Mouse (Mus musculus) lung, embryonic 15.5 days (tissue): ENCODE measurements around the gene Zdhhc18. TPM values are rescaled to one million over a fixed set of nuclear protein-coding genes. Genes with fewer than 3 reads are reported as not detected.
A peak's percentile ranks its signal among the peaks of the same experiment; 100 is the strongest.

Experiments
- ATAC-seq: fragments of 200-750 bp; cut with Nextera tagmentation; 2 replicates; pipeline ENCODE4 v1.8.0; 2017; ENCODE audit warnings: moderate number of reproducible peaks, borderline replicate concordance; ENCODE audit not compliant: low FRiP score, low TSS enrichment; ENCODE audit errors: extremely low read depth
- H3K27ac ChIP-seq: fragments of 300-500 bp; sonication (generic); 2 replicates; pipeline ENCODE4 v1.5.1; 2015; ENCODE audit warnings: moderate library complexity, mild to moderate bottlenecking, inconsistent platforms
- H3K27me3 ChIP-seq: fragments of 300-500 bp; sonication (generic); 2 replicates; pipeline ENCODE4 v1.6.1; 2015; ENCODE audit warnings: inconsistent platforms
- H3K36me3 ChIP-seq: fragments of 300-500 bp; sonication (generic); 2 replicates; pipeline ENCODE4 v1.6.1; 2015; ENCODE audit warnings: inconsistent platforms
- H3K4me1 ChIP-seq: fragments of 300-500 bp; sonication (generic); 2 replicates; pipeline ENCODE4 v1.6.1; 2015; ENCODE audit warnings: inconsistent platforms
- H3K4me2 ChIP-seq: fragments of 300-500 bp; sonication (generic); 2 replicates; pipeline ENCODE4 v1.6.1; 2015; ENCODE audit warnings: inconsistent platforms, mild to moderate bottlenecking, moderate library complexity
- H3K4me3 ChIP-seq: fragments of 300-500 bp; sonication (generic); 2 replicates; pipeline ENCODE4 v1.5.1; 2015; ENCODE audit warnings: mild to moderate bottlenecking, inconsistent platforms
- H3K9ac ChIP-seq: fragments of 300-500 bp; sonication (generic); 2 replicates; pipeline ENCODE4 v1.6.1; 2015; ENCODE audit warnings: inconsistent platforms
- H3K9me3 ChIP-seq: fragments of 300-500 bp; sonication (generic); 2 replicates; pipeline ENCODE4 v1.6.1; 2016; ENCODE audit warnings: inconsistent platforms
- WGBS: fragments of 180-500 bp; shearing (Covaris S2); methylation state at CpG from one replicate; pipeline ENCODE4 v1.1.7; 2015; 5-methylcytosine and 5-hydroxymethylcytosine counted together
- polyA plus RNA-seq: library from polyadenylated mRNA; unstranded; fragments of >200 nt; fragmentation: Nextera tagmentation; extraction: Ambion mirVana; gene quantifications from 2 replicates; pipeline ENCODE4 v1.2.1, GENCODE M21; 2015

Gene Zdhhc18
- polyA plus RNA-seq, 1 experiment from 2014 or later: 6.2 TPM

GRCm38 (mm10) chr4:133627039-133627438 is 22.9 kb downstream of the Zdhhc18 start:
- peaks cover 29% of the 10 kb centered on the region for H3K4me1 ChIP-seq
- peaks cover 12% of the 10 kb centered on the region; the same call in 1 of the 2 replicates for H3K36me3 ChIP-seq
- no peak overlapping the region for H3K4me3 ChIP-seq
- H3K27ac ChIP-seq: peak overlapping the region; percentile 79
- H3K9ac ChIP-seq: no peak overlapping the region
- no peak for ATAC-seq
- H3K27me3 ChIP-seq: no peaks in the 10 kb centered on the region
- H3K4me2 ChIP-seq: no peak overlapping the region
- H3K9me3 ChIP-seq: no peaks in the 10 kb centered on the region
- WGBS: 88% methylated on average over 14 of the region's 14 CpGs

GRCm38 (mm10) chr4:133626621-133627020 is 23.3 kb downstream of the Zdhhc18 start:
- 86% methylated on average over 9 of the region's 9 CpGs for WGBS
- Histone ChIP-seq H3K36me3 (peaks cover 12% of the 10 kb centered on the region; the same call in 1 of the 2 replicates), H3K27me3 (no peaks in the 10 kb centered on the region), H3K27ac (peak overlapping the region; percentile 79), H3K9me3 (no peaks in the 10 kb centered on the region), H3K4me2 (no peak overlapping the region), H3K4me1 (peaks cover 25% of the 10 kb centered on the region), H3K4me3 (no peak overlapping the region), H3K9ac (no peak overlapping the region)
- ATAC-seq: no peak

GRCm38 (mm10) chr4:133626221-133626620 is 23.7 kb downstream of the Zdhhc18 start:
- Histone ChIP-seq H3K27me3 (no peaks in the 10 kb centered on the region), H3K9ac (no peak overlapping the region), H3K36me3 (peaks cover 12% of the 10 kb centered on the region; the same call in 1 of the 2 replicates), H3K4me3 (no peak overlapping the region), H3K4me1 (peaks cover 21% of the 10 kb centered on the region), H3K4me2 (no peak overlapping the region), H3K9me3 (no peaks in the 10 kb centered on the region), H3K27ac (peak overlapping the region; percentile 79)
- 52% methylated on average over 5 of the region's 5 CpGs for WGBS
- no peak for ATAC-seq

GRCm38 (mm10) chr4:133625621-133626071 is 24.3 kb downstream of the Zdhhc18 start:
- Histone ChIP-seq H3K4me3 (no peak overlapping the region), H3K4me2 (no peak overlapping the region), H3K36me3 (peaks cover 12% of the 10 kb centered on the region; the same call in 1 of the 2 replicates), H3K9ac (no peak overlapping the region), H3K27me3 (no peaks in the 10 kb centered on the region), H3K4me1 (peaks cover 15% of the 10 kb centered on the region), H3K9me3 (no peaks in the 10 kb centered on the region), H3K27ac (peak overlapping the region; percentile 79)
- ATAC-seq: peak; percentile 50
- 51% methylated on average over 11 of the region's 11 CpGs for WGBS

GRCm38 (mm10) chr4:133624830-133625229 is 25.1 kb downstream of the Zdhhc18 start:
- no peak for ATAC-seq
- 87% methylated on average over 7 of the region's 7 CpGs for WGBS
- no peak overlapping the region for H3K4me3 ChIP-seq

GRCm38 (mm10) chr4:133622161-133622695 is 27.7 kb downstream of the Zdhhc18 start:
- H3K36me3 ChIP-seq: peaks cover 18% of the 10 kb centered on the region; the same call in 1 of the 2 replicates
- no peak overlapping the region for H3K4me2 ChIP-seq
- no peak overlapping the region for H3K27ac ChIP-seq
- no peak overlapping the region for H3K9ac ChIP-seq
- H3K4me1 ChIP-seq: 0 out of 2 replicates have a peak, but pooled peaks cover 9% of the 10 kb centered on the region
- ATAC-seq: no peak
- H3K4me3 ChIP-seq: no peak overlapping the region
- WGBS: 76% methylated on average over 11 of the region's 11 CpGs
- no peaks in the 10 kb centered on the region for H3K9me3 ChIP-seq
- no peaks in the 10 kb centered on the region for H3K27me3 ChIP-seq

More at GRCm38 (mm10) chr4:133624830-133625229, 25.1 kb downstream of the Zdhhc18 start:
- Histone ChIP-seq H3K27me3 (no peaks in the 10 kb centered on the region), H3K36me3 (peaks cover 12% of the 10 kb centered on the region; the same call in 1 of the 2 replicates), H3K4me1 (peaks cover 9% of the 10 kb centered on the region; the same call in 1 of the 2 replicates), H3K27ac (peak overlapping the region; percentile 79), H3K9me3 (no peaks in the 10 kb centered on the region), H3K9ac (no peak overlapping the region), H3K4me2 (no peak overlapping the region)

- WGBS: 84% methylated on average over 8 of the region's 8 CpGs
- H3K27me3 ChIP-seq: no peaks in the 10 kb centered on the region
- no peaks in the 10 kb centered on the region for H3K9me3 ChIP-seq
- ATAC-seq: no peak
- H3K4me3 ChIP-seq: no peak overlapping the region
- peaks cover 13% of the 10 kb centered on the region for H3K36me3 ChIP-seq
- no peak overlapping the region for H3K27ac ChIP-seq
- H3K4me1 ChIP-seq: peaks cover 4% of the 10 kb centered on the region; the same call in 1 of the 2 replicates
- no peak overlapping the region for H3K4me2 ChIP-seq
- H3K9ac ChIP-seq: no peak overlapping the region
These were observed 29.3 kb downstream of the Zdhhc18 start for GRCm38 (mm10) chr4:133620668-133621067.

- no peak overlapping the region for H3K27ac ChIP-seq
- H3K4me1 ChIP-seq: peaks cover 5% of the 10 kb centered on the region; the same call in 1 of the 2 replicates
- no peak overlapping the region for H3K4me2 ChIP-seq
- H3K4me3 ChIP-seq: no peak overlapping the region
- peaks cover 13% of the 10 kb centered on the region for H3K36me3 ChIP-seq
- no peak for ATAC-seq
- H3K9ac ChIP-seq: no peak overlapping the region
- 64% methylated on average over 4 of the region's 4 CpGs for WGBS
- no peaks in the 10 kb centered on the region for H3K9me3 ChIP-seq
- H3K27me3 ChIP-seq: no peaks in the 10 kb centered on the region
These were observed 30.3 kb downstream of the Zdhhc18 start for GRCm38 (mm10) chr4:133619473-133620136.

- no peak overlapping the region for H3K4me2 ChIP-seq
- 91% methylated on average over 11 of the region's 11 CpGs for WGBS
- H3K9ac ChIP-seq: no peak overlapping the region
- no peak overlapping the region for H3K27ac ChIP-seq
- H3K4me3 ChIP-seq: no peak overlapping the region
- H3K36me3 ChIP-seq: peaks cover 14% of the 10 kb centered on the region
- H3K4me1 ChIP-seq: peaks cover 7% of the 10 kb centered on the region; the same call in 1 of the 2 replicates
- H3K27me3 ChIP-seq: no peaks in the 10 kb centered on the region
- no peaks in the 10 kb centered on the region for H3K9me3 ChIP-seq
- no peak for ATAC-seq
These were observed 32.0 kb downstream of the Zdhhc18 start for GRCm38 (mm10) chr4:133617936-133618335.

- no peak for ATAC-seq
- H3K4me2 ChIP-seq: no peak overlapping the region
- peaks cover 7% of the 10 kb centered on the region; the same call in 1 of the 2 replicates for H3K4me1 ChIP-seq
- peaks cover 26% of the 10 kb centered on the region for H3K36me3 ChIP-seq
- H3K27ac ChIP-seq: peak overlapping the region; percentile 44; the same call in 1 of the 2 replicates
- no peaks in the 10 kb centered on the region for H3K27me3 ChIP-seq
- 74% methylated on average over 10 of the region's 10 CpGs for WGBS
- no peak overlapping the region for H3K4me3 ChIP-seq
- H3K9ac ChIP-seq: no peak overlapping the region
- no peaks in the 10 kb centered on the region for H3K9me3 ChIP-seq
These were observed 34.5 kb downstream of the Zdhhc18 start for GRCm38 (mm10) chr4:133615416-133615815.

- no peaks in the 10 kb centered on the region for H3K9me3 ChIP-seq
- H3K9ac ChIP-seq: no peak overlapping the region
- 81% methylated on average over 8 of the region's 8 CpGs for WGBS
- H3K4me3 ChIP-seq: no peak overlapping the region
- no peaks in the 10 kb centered on the region for H3K27me3 ChIP-seq
- peaks cover 7% of the 10 kb centered on the region; the same call in 1 of the 2 replicates for H3K4me1 ChIP-seq
- no peak overlapping the region for H3K27ac ChIP-seq
- H3K4me2 ChIP-seq: no peak overlapping the region
- peaks cover 26% of the 10 kb centered on the region for H3K36me3 ChIP-seq
- ATAC-seq: 0 out of 2 replicates have a peak, but pooled peaks have one; percentile 21
These were observed 35.6 kb downstream of the Zdhhc18 start for GRCm38 (mm10) chr4:133614274-133614761.

GRCm38 (mm10) chr4:133613867-133614266 is 36.1 kb downstream of the Zdhhc18 start:
- H3K4me3 ChIP-seq: no peak overlapping the region
- H3K4me1 ChIP-seq: peaks cover 7% of the 10 kb centered on the region; the same call in 1 of the 2 replicates
- H3K9me3 ChIP-seq: no peaks in the 10 kb centered on the region
- no peak overlapping the region for H3K9ac ChIP-seq
- 82% methylated on average over 4 of the region's 4 CpGs for WGBS
- ATAC-seq: no peak
- H3K36me3 ChIP-seq: peaks cover 26% of the 10 kb centered on the region
- no peaks in the 10 kb centered on the region for H3K27me3 ChIP-seq
- no peak overlapping the region for H3K4me2 ChIP-seq
- H3K27ac ChIP-seq: no peak overlapping the region
